Mouse (Mus musculus): ENCODE measurements around the gene Laptm5.

Gene Laptm5

GRCm38 (mm10) chr4:130921986-130922385 is 9.1 kb downstream of the Laptm5 start:
- no peak for DNase-seq

GRCm38 (mm10) chr4:130926274-130926673 is 13.3 kb downstream of the Laptm5 start:
- no peak for DNase-seq

GRCm38 (mm10) chr4:130927821-130928220 is 14.9 kb downstream of the Laptm5 start:
- no peak for DNase-seq

DNA sequence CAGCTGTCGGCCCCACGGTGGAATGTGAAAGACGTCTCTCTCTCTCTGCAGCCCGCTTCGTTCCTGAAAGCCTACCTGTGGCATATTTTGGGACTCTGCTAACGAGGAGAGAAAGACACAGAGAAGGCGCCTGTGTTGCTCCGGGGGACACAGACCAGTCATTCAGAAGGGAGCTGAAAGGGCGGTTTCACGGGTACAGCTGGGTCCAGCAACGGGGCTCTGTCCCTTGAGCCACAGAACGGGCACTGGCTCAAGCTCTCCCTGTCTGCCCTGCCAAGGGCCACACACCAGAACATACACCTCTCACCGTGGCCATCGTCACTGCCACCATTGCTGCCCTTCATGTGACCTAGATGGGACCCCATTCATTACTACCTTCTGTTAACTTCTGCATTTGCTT is 29.7 kb downstream of the Laptm5 start:
- DNase-seq = no peak

GRCm38 (mm10) chr4:130944112-130944511 is 31.2 kb downstream of the Laptm5 start, which contains the start of gene Matn1:
Matn1 (plus strand) TSS chr4:130944385.
- DNase-seq = no peak

DNA sequence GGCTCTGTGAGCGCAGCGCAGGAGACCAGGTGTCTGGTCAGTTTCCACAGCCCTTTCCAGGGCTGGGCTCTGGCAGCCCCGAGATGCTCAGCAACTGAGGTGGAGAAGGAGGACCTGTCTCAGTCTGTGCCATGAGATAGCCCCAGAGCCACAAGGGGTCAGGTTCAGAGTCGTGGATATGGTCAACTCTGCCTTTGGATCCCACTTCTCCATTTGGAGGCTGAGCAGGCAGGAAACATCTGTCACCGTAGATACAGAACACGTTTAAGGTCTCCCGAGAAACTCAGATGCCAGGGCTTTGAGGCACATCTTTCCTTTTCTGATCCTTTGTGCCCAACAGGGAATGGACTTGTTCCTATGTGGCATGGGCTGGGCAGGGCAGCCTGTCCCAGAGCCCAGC is 31.9 kb downstream of the Laptm5 start:
- DNase-seq = no peak

DNA sequence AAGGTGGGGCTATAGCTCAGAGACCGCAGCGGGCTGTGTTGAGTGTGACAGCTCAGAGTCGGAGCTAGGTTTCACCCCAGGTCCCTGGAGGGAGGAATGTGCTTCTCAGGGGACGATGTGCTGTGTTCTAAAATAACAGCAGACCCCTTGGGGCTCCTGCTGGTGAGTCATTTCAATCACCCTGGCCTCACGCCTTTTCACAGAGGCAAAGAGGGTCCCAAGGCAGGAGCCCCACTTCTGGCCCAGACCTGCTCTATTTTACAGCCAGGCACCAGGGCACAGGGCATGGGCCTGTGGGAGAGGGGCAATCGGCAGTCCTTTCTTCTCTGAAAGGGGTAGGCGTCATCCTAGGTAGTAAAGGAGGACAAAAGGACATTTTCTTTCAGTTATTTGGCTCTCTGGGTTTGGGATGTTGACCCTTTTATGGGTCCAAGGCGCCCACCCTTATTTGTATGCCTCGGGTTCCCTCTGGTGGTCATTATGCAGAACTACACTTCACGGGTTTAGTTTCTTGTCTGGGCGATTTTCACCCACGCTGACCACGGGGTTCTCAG is 34.2 kb downstream of the Laptm5 start:
- peak; percentile 22 for DNase-seq

DNA sequence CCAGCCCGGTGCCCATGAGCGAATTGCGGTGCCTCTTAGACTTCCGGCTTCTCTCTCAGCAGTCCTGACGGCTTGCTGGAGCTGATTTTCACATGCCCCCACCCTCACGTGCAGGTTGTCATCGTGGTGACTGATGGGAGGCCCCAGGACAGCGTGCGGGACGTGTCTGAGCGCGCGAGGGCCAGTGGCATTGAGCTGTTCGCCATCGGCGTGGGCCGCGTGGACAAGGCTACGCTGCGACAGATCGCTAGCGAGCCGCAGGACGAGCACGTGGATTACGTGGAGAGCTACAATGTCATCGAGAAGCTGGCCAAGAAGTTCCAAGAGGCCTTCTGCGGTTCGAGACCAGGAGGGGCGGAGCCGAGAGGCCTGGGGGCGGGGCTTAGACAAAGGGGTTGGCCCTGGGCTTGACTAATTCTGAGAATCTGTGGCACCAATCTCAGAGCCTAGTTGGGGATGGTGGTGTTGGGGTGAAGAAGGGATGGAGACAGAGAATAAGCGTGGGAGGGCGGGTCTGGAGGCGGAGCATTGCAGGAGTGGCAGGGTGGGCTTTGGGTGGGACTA is 37.0 kb downstream of the Laptm5 start:
- no peak for DNase-seq

DNA sequence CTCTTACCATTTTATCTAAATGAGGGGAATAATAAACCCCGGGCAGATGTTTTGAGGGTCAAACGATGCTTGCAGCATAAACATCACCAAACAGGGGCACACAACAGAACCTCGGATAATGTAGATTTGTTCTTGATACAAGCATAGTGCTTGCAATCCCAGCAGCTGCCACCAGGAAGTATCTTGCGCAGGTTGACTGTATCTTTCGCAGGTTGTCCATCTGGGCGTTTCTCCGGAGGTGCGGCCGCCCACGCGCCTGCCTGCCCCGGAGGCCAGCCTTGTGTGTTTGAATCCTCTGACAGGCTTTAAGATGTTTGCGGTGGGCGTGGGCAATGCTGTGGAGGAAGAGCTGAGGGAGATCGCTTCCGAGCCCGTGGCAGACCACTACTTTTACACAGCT is 39.6 kb downstream of the Laptm5 start:
- DNase-seq = peak; percentile 17

DNA sequence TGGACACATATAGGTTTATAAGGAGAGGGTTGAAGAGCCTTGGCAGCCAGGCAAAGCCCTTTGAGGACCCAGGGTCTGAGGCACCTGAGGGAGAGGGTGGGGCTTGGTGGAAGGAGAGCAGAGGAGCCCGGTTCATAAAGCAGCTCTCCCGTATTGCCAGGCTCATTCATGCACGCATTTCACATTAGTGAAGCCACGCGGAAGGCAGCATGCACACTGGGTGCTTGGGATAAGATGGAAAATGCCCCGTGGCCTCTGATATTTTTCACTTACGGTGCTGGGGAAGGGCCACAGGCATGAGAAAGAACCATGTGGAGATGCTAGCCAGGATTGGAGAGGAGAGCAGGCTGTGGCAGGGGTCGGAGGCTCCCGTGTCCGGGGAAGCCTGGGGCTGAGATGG is 44.2 kb downstream of the Laptm5 start:
- DNase-seq = no peak

DNA sequence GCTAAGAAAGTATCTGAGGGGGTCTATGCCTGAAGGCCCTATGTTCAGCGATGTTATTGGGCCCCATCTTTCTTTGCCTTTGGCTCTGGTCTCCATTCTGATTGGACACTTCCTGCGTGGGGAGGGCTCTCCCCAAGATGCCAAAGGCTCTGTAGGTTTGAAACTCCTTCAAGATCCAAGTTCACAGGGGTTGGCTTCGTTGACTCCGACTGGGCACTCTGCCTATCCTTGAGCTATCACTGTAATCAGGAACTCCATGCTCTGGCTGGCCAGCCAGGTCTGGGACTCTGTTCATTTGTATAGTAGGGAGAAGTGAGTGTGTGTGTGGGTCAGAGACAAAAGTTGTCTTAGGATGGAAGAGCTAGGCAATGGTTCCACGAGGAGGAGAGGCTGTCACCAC is 45.9 kb downstream of the Laptm5 start:
- no peak for DNase-seq

DNA sequence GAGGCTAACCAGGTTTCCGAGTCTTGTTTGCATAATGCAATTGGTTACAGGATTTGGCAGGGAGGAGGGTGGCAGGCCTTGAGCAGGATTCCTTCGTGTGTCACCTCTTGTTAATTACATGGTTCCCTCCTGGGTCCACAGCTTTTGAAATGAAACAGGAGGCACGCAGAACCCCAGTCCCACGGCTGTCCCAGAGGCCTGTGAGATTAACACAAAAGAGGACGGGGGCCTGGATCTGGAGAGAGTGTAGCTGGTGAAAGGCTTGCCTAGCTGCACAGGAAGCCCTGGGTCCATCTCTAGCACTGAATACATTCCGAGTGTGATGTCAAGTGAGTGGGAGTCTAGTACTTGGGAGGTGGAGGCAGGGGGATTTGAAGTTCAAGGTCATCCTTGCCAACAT is 46.8 kb downstream of the Laptm5 start:
- DNase-seq = no peak

GRCm38 (mm10) chr4:130960118-130960734 is 47.3 kb downstream of the Laptm5 start:
- DNase-seq = peak; percentile 74

DNA sequence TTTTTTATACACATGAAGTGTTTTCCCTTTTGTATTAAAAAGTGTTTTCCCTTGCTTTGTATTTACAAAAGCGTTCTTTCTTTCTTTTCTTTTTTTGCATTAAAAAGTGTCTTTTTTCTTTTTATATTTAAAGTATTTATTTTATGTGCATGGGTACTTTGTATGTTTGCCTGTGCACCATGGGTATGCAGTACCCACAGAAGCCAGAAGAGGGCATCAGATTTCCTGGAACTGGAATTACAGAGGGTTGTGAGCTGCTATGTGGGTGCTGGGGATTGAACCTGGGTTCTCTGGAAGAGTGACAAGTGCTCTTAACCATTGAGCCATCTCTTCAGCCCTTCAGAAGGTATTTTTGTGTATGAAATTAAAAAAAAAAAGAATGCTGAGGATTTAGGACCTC is 58.4 kb downstream of the Laptm5 start:
- DNase-seq = no peak

GRCm38 (mm10) chr4:130972421-130972829 is 59.5 kb downstream of the Laptm5 start:
- DNase-seq = no peak

GRCm38 (mm10) chr4:130973332-130974263 is 60.7 kb downstream of the Laptm5 start:
- DNase-seq = no peak

DNA sequence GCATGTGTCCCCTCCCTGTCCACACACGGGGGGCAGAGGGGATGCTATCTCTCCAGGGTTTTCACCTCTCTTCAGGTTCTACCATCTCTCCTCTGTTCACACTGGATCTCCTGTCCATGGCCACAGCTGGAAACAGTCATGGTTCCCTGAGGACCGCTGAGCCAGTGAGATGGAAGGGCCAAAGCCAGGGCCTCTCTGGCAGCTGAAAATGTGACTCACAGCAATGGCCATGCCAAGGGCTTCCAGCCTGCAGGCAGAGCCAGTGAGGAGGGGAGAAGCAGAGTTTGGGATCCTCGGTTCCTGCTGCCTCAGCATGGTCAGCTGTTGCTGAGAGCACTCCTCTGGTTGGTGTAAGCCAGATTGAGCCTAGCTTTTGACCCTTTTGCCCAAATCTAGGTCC is 66.1 kb downstream of the Laptm5 start:
- no peak for DNase-seq

DNA sequence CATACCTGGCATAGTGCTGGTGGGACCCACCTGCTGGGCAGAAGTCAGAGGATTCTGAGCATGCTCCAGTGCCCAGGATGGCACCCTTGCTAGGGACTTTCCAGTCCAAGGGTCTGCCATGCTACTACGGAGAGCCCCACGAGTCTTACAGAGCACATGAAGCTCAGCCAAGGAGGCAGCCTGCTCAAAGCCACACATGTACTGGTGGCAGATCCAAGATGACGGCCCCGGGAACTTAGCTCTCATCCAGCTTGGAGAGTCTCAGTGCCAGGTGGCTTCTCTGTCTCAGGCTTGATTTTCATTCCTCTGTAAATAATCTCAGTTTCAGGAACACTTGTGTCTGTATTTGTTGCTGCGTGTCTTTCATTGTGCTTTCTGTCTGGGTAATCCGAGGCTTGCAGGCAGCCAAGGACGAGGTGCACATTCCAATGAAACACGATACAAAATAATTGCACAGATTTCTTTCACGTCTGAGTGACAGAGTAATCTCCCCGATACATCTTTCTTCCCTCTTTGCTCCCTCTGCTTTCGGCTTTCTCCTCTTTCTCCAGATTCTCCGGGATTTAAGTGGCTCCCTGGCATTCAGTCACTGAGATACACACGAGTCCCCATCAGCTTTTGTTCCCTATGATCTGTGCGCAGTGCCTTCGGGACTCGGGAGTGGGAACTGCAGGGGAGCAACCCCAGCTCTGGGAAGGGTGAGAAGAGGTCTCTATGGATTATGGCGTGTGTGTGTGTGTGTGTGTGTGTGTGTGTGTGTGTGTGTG is 71.7 kb downstream of the Laptm5 start:
- no peak for DNase-seq

All from kidney, adult 9 months (tissue).